14 mouse cellular contexts compared by ENCODE assay signal in the genomic region with DNA sequence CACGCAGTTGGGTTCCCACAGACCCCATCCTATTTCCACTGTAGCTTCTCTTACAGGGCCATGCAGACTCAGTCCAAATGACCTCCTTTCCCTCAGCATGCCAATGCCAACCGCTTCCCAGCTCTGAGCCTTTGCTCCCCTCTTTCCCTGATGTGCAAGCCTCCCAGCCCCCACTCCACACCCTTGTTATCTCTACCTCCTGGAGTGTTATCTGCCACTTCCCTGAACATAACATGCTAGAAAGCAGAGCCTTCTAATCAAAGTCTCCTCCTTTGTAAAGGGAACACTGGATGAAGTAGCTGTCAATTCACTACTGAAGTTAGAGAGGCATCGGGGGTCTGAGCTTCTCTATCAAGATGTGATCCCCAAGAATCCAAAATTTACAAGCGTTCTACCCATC.
"Had no signal": no experiment of that assay in that cellular context is flagged by ENCODE, and none has a peak within 500 bp of the region (broad histone marks: within the 10 kb centered on the region; RNA-seq: fewer than 3 reads in every experiment).

No protein-coding gene starts in this region.

- H3K4me3 ChIP-seq: kidney, embryonic 15.5 days; limb, embryonic 15.5 days; liver, embryonic 12.5 days; midbrain, embryonic 10.5 days; neural tube, embryonic 13.5 days had no signal

- H3K36me3 ChIP-seq: kidney, embryonic 15.5 days; limb, embryonic 15.5 days; liver, embryonic 12.5 days; midbrain, embryonic 10.5 days; neural tube, embryonic 13.5 days had no signal

- H3K9ac ChIP-seq: kidney, embryonic 15.5 days; limb, embryonic 15.5 days; liver, embryonic 12.5 days; lung, embryonic 14.5 days; neural tube, embryonic 13.5 days had no signal

- H3K9me3 ChIP-seq: kidney, embryonic 15.5 days; limb, embryonic 15.5 days; liver, embryonic 12.5 days; midbrain, embryonic 10.5 days; neural tube, embryonic 13.5 days had no signal

- H3K27me3 ChIP-seq: kidney, embryonic 15.5 days; limb, embryonic 15.5 days; liver, embryonic 12.5 days; neural tube, embryonic 13.5 days had no signal

- ATAC-seq: liver, embryonic 12.5 days; midbrain, embryonic 16.5 days had no signal

- H3K27ac ChIP-seq: kidney, embryonic 15.5 days; limb, embryonic 15.5 days; liver, embryonic 12.5 days; midbrain, embryonic 10.5 days; neural tube, embryonic 13.5 days had no signal

- H3K4me2 ChIP-seq: kidney, embryonic 15.5 days; limb, embryonic 15.5 days; liver, embryonic 12.5 days; lung, embryonic 14.5 days; neural tube, embryonic 13.5 days had no signal

- DNase-seq: kidney, postnatal 14 days; layer of hippocampus, postnatal 36 days; lung, embryonic 14.5 days; lung, postnatal 10 days; lung, postnatal 4 days; right cerebral cortex, adult 18-20 months; spleen, adult 18-20 months; thymus, postnatal 36 days had no signal
